Mouse (Mus musculus) liver, adult 2 months (tissue): Measurements from ENCODE around the gene Gm45062.

Experiments
- CTCF ChIP-seq: fragments of 200-500 bp; IDR thresholded peaks from 2 replicates; pipeline ENCODE4 v1.5.1; 2011; ENCODE audit warnings: low read depth, low read length, control low read depth
- POLR2A ChIP-seq: fragments of 200-500 bp; IDR thresholded peaks from 2 replicates; pipeline ENCODE4 v1.6.1; 2011; ENCODE audit warnings: low read length, control low read depth; ENCODE audit not compliant: insufficient read depth; ENCODE audit errors: extremely low read depth

- no peak for TF ChIP-seq CTCF
- TF ChIP-seq POLR2A: no peak
These were observed 109.1 kb downstream of the Gm45062 start for GRCm38 (mm10) chr6:8368198-8368864.
